Mouse (Mus musculus): ENCODE results near the gene Ppil6. TPM values are rescaled to one million over a fixed set of nuclear protein-coding genes. Genes with fewer than 3 reads are reported as not detected.

The Ppil6 gene
- polyA plus RNA-seq, 1 experiment, result 11.5 TPM

GRCm38 (mm10) chr10:41525696-41526095, 35.5 kb downstream of the Ppil6 start:
- DNase-seq (ENCODE audit: low spot score), result no peak

- no peak for DNase-seq (ENCODE audit: low spot score)
These were observed 39.7 kb downstream of the Ppil6 start for GRCm38 (mm10) chr10:41529972-41530371.

- no peak for DNase-seq (ENCODE audit: low spot score)
These were observed 45.8 kb downstream of the Ppil6 start for GRCm38 (mm10) chr10:41535991-41536390.

- DNase-seq (ENCODE audit: low spot score), result no peak
These were observed 46.5 kb downstream of the Ppil6 start for GRCm38 (mm10) chr10:41536714-41537113.

GRCm38 (mm10) chr10:41537226-41537982, 47.2 kb downstream of the Ppil6 start:
- DNase-seq (ENCODE audit: low spot score), result no peak

- DNase-seq (ENCODE audit: low spot score), result no peak
These were observed 47.7 kb downstream of the Ppil6 start for GRCm38 (mm10) chr10:41537983-41538330.

GRCm38 (mm10) chr10:41538986-41539385, 48.7 kb downstream of the Ppil6 start:
- DNase-seq (ENCODE audit: low spot score), result no peak

- DNase-seq (ENCODE audit: low spot score), result no peak
These were observed 51.8 kb downstream of the Ppil6 start for GRCm38 (mm10) chr10:41542057-41542456.

GRCm38 (mm10) chr10:41543439-41543838, 53.2 kb downstream of the Ppil6 start:
- no peak for DNase-seq (ENCODE audit: low spot score)

- DNase-seq (ENCODE audit: low spot score), result no peak
These were observed 53.6 kb downstream of the Ppil6 start for GRCm38 (mm10) chr10:41543844-41544243.

- DNase-seq (ENCODE audit: low spot score), result no peak
These were observed 54.4 kb downstream of the Ppil6 start for GRCm38 (mm10) chr10:41544481-41545190.

- DNase-seq (ENCODE audit: low spot score), result no peak
These were observed 55.1 kb downstream of the Ppil6 start for GRCm38 (mm10) chr10:41545224-41545755.

- no peak for DNase-seq (ENCODE audit: low spot score)
These were observed 56.3 kb downstream of the Ppil6 start for GRCm38 (mm10) chr10:41546396-41547165.

GRCm38 (mm10) chr10:41550711-41551110, 60.5 kb downstream of the Ppil6 start:
- no peak for DNase-seq (ENCODE audit: low spot score)

- DNase-seq (ENCODE audit: low spot score), result no peak
These were observed 62.1 kb downstream of the Ppil6 start for GRCm38 (mm10) chr10:41552319-41552718.

GRCm38 (mm10) chr10:41552847-41553589, 62.8 kb downstream of the Ppil6 start:
- DNase-seq (ENCODE audit: low spot score), result no peak

- DNase-seq (ENCODE audit: low spot score), result no peak
These were observed 63.5 kb downstream of the Ppil6 start for GRCm38 (mm10) chr10:41553711-41554110.

- no peak for DNase-seq (ENCODE audit: low spot score)
These were observed 64.8 kb downstream of the Ppil6 start for GRCm38 (mm10) chr10:41555081-41555480.

GRCm38 (mm10) chr10:41558401-41558800, 68.2 kb downstream of the Ppil6 start:
- no peak for DNase-seq (ENCODE audit: low spot score)

- DNase-seq (ENCODE audit: low spot score), result no peak
These were observed 71.6 kb downstream of the Ppil6 start for GRCm38 (mm10) chr10:41561701-41562395.
